Mouse (Mus musculus) liver, embryonic 14.5 days (tissue): ENCODE results near the gene Nuak1.

Experiments used
- CTCF ChIP-seq: IDR thresholded peaks from 2 replicates; pipeline ENCODE4 v1.5.1; 2016; ENCODE audit warnings: antibody characterized with exemption, low read depth, control low read depth
- EP300 ChIP-seq: IDR thresholded peaks from 2 replicates; pipeline ENCODE4 v1.6.1; 2016; ENCODE audit warnings: antibody characterized with exemption, low read depth

DNA sequence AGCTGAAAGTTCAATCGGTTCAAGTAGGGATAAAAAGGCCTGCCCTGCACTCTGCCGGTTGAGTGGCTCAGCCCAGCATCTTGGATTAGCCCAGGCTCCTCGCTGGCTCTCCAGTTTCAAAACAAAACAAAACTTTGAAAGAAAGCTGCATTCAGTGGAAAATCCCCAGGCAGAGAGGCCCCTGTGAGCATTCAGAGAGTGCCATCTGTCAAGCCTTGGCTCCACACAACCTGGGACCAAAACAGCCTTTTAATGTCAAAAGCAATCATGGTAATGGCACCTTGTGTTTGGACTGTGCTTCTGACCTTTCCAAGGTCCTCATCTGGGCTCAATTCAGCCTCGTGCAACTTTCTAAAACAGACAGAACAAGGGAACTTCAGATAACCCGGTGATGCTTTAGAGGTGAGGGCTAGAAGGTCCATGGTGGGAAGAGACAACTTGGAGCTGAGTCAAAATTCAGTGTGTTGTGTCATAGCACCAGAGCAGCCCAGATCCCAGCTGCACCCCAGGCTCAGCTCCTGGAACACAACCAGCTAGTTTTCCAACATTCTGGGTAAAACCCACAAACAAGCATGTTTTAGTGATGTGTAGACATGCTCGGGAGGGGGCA is 27.3 kb upstream of the Nuak1 start:
- TF ChIP-seq CTCF, result no peak
- TF ChIP-seq EP300, result no peak
